Mouse (Mus musculus): ENCODE measurements around the gene Aatk. TPM values are rescaled to one million over a fixed set of nuclear protein-coding genes. Genes with fewer than 3 reads are reported as not detected.

Aatk gene
- polyA plus RNA-seq, 1 experiment from 2014 or later, result 3.4 TPM

DNA sequence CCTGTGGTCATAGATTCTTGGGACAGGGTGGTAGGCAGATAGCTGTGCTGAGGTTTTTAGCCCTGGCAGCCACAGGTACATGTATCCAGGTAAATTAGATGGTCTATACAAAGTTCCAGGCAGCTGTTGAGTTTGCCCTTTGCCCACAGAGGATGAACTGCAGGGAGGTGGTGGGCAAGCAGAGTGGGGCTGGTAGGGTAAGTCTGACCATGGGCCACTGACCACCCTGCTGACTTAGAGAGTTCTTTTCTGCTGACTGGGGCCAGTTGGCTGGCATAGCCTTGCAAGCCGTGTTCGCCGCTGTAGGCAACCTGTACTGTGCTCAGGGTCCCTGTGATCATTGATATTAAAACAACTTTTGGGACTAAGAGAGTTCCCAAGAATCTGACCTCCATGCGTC lies 68.3 kb downstream of the Aatk start:
- no peak overlapping the region for H3K9ac ChIP-seq
- ATAC-seq, result no peak
- no peak overlapping the region for H3K4me2 ChIP-seq (replicated peaks)
- peaks cover 4% of the 10 kb centered on the region; the same call in 1 of the 2 replicates for H3K36me3 ChIP-seq
- WGBS, result 91% methylated on average over 4 of the region's 4 CpGs
- H3K27ac ChIP-seq, result no peak overlapping the region
- H3K9me3 ChIP-seq, result no peaks in the 10 kb centered on the region
- peaks cover 8% of the 10 kb centered on the region; the same call in 1 of the 2 replicates for H3K4me1 ChIP-seq (replicated peaks)
- no peak overlapping the region for H3K4me3 ChIP-seq (replicated peaks)
- no peaks in the 10 kb centered on the region for H3K27me3 ChIP-seq (replicated peaks)

DNA sequence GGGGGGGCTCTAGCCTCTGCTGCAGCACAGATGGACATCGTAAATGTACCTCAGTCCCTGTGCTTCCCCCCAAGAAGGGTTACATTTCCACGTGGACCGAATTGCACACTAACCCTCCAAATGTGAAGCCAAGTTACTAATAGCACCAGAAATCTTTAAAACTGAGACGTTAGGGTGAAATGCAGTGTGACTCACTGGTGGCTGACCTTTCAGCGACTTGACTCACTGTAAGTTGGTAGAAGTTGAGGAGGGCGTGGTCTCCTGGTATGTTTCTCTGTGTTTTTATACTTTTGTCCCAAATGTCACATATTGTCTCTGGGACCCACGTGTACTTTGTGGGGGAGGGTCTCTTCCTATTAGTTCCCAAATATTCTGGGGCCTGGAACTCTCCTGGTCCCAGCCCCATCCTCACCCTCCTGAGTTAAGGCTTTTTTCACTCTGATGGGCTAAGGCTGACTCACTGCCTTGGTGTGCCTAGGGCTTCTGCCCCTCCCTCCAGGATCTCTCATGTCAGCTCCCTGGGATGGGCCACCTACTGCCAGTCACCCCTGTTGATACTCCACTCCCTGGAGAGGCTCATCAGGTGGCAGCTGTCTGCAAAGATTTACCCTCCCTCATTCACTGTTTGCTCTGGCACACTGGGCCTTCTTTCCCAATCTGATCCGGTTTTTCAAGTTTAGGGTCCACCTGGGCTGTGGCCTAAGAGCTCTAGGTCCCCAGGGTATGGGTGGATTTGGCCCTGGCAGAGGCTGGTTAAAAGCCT lies 71.0 kb downstream of the Aatk start:
- 57% methylated on average over 8 of the region's 8 CpGs for WGBS
- Histone ChIP-seq H3K4me3 (replicated peaks) (no peak overlapping the region), H3K27ac (peak overlapping the region; percentile 52)

DNA sequence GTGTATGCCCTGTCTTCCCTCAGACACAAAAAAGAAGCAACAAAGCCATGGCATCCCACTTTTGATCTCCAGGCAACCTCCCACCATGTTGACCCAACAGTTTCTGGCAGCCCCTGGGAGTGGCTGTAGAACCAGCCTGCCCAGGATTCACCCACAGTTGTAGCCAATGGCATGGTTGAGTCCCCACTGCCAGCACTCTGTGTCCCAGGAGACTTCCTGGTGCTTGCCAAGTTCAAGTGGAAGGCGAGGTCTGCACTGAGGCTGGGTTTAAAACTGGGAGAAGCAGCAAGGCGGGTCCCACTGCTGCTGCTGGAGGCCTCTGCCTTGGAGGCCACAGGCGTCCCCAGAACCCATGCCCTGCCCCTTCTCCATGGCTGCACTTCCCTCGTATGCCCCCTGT lies 73.2 kb downstream of the Aatk start:
- WGBS, result 82% methylated on average over 4 of the region's 4 CpGs
- H3K27ac ChIP-seq, result no peak overlapping the region
- peaks cover 2% of the 10 kb centered on the region; the same call in 1 of the 2 replicates for H3K36me3 ChIP-seq
- no peaks in the 10 kb centered on the region; the same call in 1 of the 2 replicates for H3K4me1 ChIP-seq (replicated peaks)
- no peak overlapping the region for H3K4me3 ChIP-seq (replicated peaks)
- H3K27me3 ChIP-seq (replicated peaks), result no peaks in the 10 kb centered on the region
- no peak for ATAC-seq
- H3K4me2 ChIP-seq (replicated peaks), result no peak overlapping the region
- no peaks in the 10 kb centered on the region for H3K9me3 ChIP-seq
- no peak overlapping the region for H3K9ac ChIP-seq

More for the DNA sequence above, 71.0 kb downstream of the Aatk start:
- H3K27me3 ChIP-seq (replicated peaks), result no peaks in the 10 kb centered on the region
- no peaks in the 10 kb centered on the region for H3K9me3 ChIP-seq
- peaks cover 7% of the 10 kb centered on the region; the same call in 1 of the 2 replicates for H3K4me1 ChIP-seq (replicated peaks)
- H3K9ac ChIP-seq, result no peak overlapping the region
- peaks cover 2% of the 10 kb centered on the region; the same call in 1 of the 2 replicates for H3K36me3 ChIP-seq
- H3K4me2 ChIP-seq (replicated peaks), result 0 out of 2 replicates have a peak overlapping the region, but pooled peaks have one; percentile 17
- peak; percentile 86 for ATAC-seq

DNA sequence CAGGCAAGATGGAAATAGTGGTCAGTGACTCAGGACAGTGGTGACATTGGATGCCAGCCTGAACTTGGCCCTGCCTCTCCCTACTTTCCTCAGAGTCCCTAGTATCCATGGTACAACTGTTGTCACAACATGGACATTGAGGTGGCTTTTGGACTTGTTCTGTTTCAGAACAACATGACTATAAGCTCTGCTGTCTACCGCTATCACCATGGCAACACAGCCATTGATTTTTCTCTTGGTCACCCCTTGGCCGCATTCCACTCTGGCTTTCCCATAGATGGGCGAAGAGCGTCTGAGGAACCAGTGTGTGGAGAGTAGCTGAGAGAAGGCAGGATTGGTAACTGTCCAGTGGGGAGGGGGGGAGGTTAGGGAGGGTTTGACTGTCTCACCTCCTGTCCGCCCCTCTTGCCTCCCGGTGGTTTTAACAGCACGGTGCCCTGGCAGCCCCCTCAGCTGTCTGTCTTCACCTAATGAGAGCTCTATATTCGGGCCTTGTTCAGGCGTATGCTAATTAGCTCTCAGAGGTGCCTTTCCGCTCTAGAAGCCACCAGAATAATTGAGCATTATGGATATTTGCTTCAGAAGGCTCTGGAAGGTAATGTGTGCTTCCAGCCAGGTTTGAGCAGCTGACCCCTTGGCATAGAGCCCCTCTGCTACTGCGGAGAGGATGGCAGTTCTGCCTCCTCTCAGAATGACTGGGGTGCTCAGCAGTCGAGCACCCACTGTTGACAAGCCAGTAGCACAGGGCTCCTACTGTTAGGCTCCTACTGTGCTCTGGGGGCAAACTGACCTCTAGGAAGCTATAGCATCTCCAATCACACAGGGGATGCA lies 76.7 kb downstream of the Aatk start:
- Histone ChIP-seq H3K27ac (no peak overlapping the region), H3K27me3 (replicated peaks) (no peaks in the 10 kb centered on the region), H3K4me3 (replicated peaks) (no peak overlapping the region), H3K9me3 (no peaks in the 10 kb centered on the region), H3K9ac (no peak overlapping the region), H3K4me1 (replicated peaks) (no peaks in the 10 kb centered on the region), H3K4me2 (replicated peaks) (no peak overlapping the region), H3K36me3 (peaks cover 2% of the 10 kb centered on the region; the same call in 1 of the 2 replicates)
- 67% methylated on average over 12 of the region's 12 CpGs for WGBS
- no peak for ATAC-seq

DNA sequence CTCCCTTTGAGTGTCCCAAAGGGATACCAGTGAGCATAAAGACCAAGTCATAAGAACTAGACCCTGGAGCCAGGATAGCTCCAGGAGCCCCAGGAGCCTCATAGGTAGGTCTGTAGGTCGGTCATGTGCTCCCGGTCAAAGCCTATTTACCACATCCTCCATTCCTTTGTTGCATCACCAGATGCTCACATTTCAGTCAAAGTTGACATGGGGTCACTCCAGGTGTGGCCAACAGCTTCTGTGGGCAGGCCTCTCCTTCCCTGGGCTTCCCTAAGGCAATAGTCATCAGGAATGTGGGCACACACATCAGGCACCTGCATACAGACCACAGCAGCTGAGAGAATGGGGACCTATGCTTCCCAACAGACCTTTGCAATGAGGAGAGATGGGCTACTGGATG lies 79.1 kb downstream of the Aatk start:
- Histone ChIP-seq H3K27me3 (replicated peaks) (no peaks in the 10 kb centered on the region), H3K4me3 (replicated peaks) (no peak overlapping the region), H3K9me3 (no peaks in the 10 kb centered on the region), H3K36me3 (no peaks in the 10 kb centered on the region), H3K4me1 (replicated peaks) (no peaks in the 10 kb centered on the region), H3K27ac (no peak overlapping the region), H3K4me2 (replicated peaks) (no peak overlapping the region), H3K9ac (no peak overlapping the region)
- WGBS, result 92% methylated on average over 2 of the region's 2 CpGs
- no peak for ATAC-seq

DNA sequence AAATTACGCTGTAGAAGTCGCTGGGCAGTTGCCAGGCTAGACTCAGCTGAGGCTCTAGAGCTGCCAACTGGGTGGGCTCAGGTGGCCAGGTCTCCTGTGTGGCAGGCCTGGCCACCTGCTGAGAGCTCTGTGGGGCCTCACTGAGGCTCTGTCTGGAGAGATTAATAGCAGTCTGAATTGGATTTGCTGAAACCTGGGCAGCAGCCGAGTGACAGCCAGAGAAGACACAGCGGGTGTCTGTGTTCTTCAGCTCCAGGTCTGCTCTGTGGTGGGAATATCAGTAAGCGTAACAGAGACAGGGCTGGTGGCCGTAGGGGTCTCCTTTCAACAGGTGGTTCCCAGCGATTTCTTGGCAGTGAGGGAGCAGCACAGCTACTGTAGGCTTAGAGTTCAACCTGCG lies 79.6 kb downstream of the Aatk start:
- Histone ChIP-seq H3K4me1 (replicated peaks) (no peaks in the 10 kb centered on the region), H3K36me3 (no peaks in the 10 kb centered on the region), H3K9me3 (no peaks in the 10 kb centered on the region), H3K4me2 (replicated peaks) (no peak overlapping the region), H3K4me3 (replicated peaks) (no peak overlapping the region), H3K9ac (no peak overlapping the region), H3K27me3 (replicated peaks) (no peaks in the 10 kb centered on the region), H3K27ac (no peak overlapping the region)
- no peak for ATAC-seq
- WGBS, result 83% methylated on average over 8 of the region's 8 CpGs

DNA sequence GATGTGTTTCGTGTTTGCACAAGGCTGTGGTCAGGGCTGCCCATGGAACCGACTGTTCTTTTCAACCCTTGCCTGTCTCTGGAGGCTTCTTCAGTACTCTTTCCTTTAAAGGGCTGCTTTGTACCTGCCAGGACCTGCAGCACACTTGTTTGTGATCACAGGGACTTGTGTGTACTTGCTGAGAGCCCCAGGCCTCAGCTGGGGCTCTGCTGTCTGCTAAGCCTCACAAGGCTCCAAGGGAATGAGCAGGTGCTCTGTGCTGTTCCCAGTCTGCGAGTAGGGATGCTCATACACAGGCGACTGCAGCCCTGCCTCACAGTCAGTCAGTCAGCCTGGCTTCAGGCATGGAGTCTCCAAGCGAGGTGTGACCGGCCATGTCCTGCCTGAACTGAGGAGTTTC lies 80.7 kb downstream of the Aatk start:
- no peaks in the 10 kb centered on the region for H3K9me3 ChIP-seq
- H3K9ac ChIP-seq, result no peak overlapping the region
- no peak for ATAC-seq
- no peaks in the 10 kb centered on the region for H3K4me1 ChIP-seq (replicated peaks)
- no peak overlapping the region for H3K4me2 ChIP-seq (replicated peaks)
- no peaks in the 10 kb centered on the region for H3K27me3 ChIP-seq (replicated peaks)
- no peak overlapping the region for H3K4me3 ChIP-seq (replicated peaks)
- 89% methylated on average over 6 of the region's 6 CpGs for WGBS
- no peak overlapping the region for H3K27ac ChIP-seq
- no peaks in the 10 kb centered on the region for H3K36me3 ChIP-seq

DNA sequence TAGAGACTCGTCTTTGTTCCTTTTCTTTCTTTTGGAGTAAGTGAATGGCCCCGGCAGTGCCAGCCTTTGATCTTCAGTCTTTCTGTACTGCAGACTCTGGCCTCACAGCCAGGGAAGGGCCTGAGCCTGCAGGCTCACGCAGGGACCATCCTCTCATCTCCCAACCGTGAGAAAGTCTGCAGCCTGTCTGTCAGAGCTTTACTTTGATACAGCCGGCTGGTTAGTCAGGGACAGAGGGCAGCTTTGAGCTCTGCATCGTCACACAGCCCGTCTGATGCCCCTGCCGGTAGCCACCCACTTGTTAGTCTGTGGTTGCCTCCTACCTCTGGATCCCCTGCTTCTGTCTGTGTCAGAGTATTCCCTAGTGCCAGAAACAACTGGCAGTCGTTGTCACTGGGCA lies 81.9 kb downstream of the Aatk start:
- Histone ChIP-seq H3K27me3 (replicated peaks) (no peaks in the 10 kb centered on the region), H3K4me1 (replicated peaks) (no peaks in the 10 kb centered on the region), H3K4me2 (replicated peaks) (no peak overlapping the region), H3K9me3 (no peaks in the 10 kb centered on the region), H3K36me3 (no peaks in the 10 kb centered on the region), H3K9ac (no peak overlapping the region), H3K4me3 (replicated peaks) (no peak overlapping the region), H3K27ac (no peak overlapping the region)
- ATAC-seq, result no peak
- WGBS, result 39% methylated on average over 9 of the region's 9 CpGs

DNA sequence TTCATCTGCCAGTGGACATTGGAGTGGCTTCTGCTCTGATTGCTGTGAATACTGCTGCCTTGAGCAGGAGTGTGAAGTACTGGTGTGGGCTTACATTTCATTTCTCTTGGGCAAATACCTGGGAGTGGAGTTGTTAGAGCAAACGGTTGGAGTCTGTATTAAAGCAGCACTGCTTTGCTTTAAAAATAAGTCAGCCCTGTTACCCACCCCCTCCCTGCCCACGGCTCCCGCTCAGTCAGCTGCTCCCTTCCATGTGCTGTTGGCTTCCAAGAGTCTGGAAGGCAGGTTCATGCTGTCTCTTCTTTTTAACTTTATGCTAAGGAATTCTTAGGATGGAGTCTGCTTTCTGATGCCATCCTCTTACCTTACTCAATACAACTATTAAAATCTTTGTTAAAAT lies 85.5 kb downstream of the Aatk start:
- H3K27ac ChIP-seq, result no peak overlapping the region
- no peaks in the 10 kb centered on the region for H3K27me3 ChIP-seq (replicated peaks)
- H3K4me2 ChIP-seq (replicated peaks), result no peak overlapping the region
- H3K9me3 ChIP-seq, result no peaks in the 10 kb centered on the region
- 70% methylated on average over 3 of the region's 3 CpGs for WGBS
- H3K9ac ChIP-seq, result no peak overlapping the region
- no peaks in the 10 kb centered on the region for H3K4me1 ChIP-seq (replicated peaks)
- ATAC-seq, result no peak
- no peak overlapping the region for H3K4me3 ChIP-seq (replicated peaks)
- no peaks in the 10 kb centered on the region for H3K36me3 ChIP-seq

DNA sequence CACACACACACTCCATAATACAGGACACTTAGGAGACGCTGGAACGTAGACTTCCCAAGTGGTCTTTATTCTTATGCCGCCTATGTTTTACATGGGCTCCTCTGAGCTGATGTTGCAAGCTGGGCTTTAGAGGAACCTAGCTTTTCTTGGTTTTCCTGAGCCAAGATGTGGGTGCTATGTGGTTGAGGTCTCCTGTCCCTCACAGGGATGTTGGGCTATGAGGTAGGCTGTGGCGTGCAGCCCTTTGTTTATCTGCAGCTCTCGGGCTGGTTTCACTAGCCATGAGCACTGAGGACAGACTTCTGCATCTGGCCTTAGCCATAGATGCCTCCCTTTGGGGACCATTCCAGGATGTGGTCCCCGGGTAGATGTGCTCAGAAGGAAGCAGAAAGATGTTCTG lies 86.3 kb downstream of the Aatk start:
- no peak overlapping the region for H3K9ac ChIP-seq
- no peak overlapping the region for H3K4me3 ChIP-seq (replicated peaks)
- peaks cover 3% of the 10 kb centered on the region; the same call in 1 of the 2 replicates for H3K4me1 ChIP-seq (replicated peaks)
- H3K36me3 ChIP-seq, result no peaks in the 10 kb centered on the region
- 91% methylated on average over 6 of the region's 6 CpGs for WGBS
- no peak overlapping the region for H3K27ac ChIP-seq
- H3K4me2 ChIP-seq (replicated peaks), result no peak overlapping the region
- ATAC-seq, result no peak
- H3K9me3 ChIP-seq, result no peaks in the 10 kb centered on the region
- H3K27me3 ChIP-seq (replicated peaks), result no peaks in the 10 kb centered on the region

DNA sequence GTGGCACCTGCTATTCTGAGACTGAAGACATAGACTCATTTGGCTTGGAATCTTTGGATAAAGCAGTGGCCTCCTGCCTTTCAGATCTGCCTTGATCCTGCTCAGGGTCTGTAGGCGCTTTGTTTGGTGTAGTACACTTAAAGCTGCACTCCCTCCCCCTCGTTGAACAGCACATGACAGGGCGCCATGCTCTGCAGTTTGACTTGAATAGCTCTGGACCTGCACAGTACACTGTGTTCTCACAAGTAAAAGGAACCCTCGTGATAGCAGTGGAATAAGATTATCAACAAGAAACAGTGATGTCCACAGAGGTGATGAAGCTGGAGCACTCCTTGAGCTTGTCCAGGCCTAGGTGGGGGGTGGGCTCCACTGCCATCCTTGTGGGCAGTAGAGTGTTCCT lies 87.3 kb downstream of the Aatk start:
- no peak overlapping the region for H3K27ac ChIP-seq
- H3K4me2 ChIP-seq (replicated peaks), result no peak overlapping the region
- H3K27me3 ChIP-seq (replicated peaks), result no peaks in the 10 kb centered on the region
- H3K4me1 ChIP-seq (replicated peaks), result peaks cover 12% of the 10 kb centered on the region; the same call in 1 of the 2 replicates
- WGBS, result 68% methylated on average over 4 of the region's 4 CpGs
- no peaks in the 10 kb centered on the region for H3K36me3 ChIP-seq
- no peak overlapping the region for H3K9ac ChIP-seq
- H3K9me3 ChIP-seq, result no peaks in the 10 kb centered on the region
- no peak overlapping the region for H3K4me3 ChIP-seq (replicated peaks)
- no peak for ATAC-seq

DNA sequence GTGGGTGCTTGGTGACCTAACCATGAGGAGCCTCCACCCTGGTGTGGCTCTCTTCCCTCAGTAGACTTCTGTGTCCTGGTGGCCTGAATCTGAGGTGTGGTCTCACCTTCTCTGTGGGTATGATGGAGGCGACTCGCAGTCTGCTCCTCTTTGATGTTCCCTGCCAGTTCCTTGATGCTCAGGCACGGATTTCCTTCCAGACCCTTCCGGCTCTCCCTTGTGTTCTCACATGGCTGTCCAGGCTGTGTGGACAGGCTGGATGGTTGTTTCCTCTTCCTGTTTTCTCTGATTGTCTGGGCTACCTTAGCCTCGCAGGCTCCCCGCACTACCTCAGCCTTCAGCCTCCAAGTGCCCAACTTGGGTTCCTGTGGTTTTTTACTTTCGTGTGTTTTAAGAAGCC lies 88.1 kb downstream of the Aatk start:
- H3K4me1 ChIP-seq (replicated peaks), result peaks cover 18% of the 10 kb centered on the region
- 78% methylated on average over 7 of the region's 7 CpGs for WGBS
- ATAC-seq, result no peak
- no peaks in the 10 kb centered on the region for H3K9me3 ChIP-seq
- no peak overlapping the region for H3K4me2 ChIP-seq (replicated peaks)
- no peak overlapping the region for H3K9ac ChIP-seq
- H3K4me3 ChIP-seq (replicated peaks), result no peak overlapping the region
- no peaks in the 10 kb centered on the region for H3K36me3 ChIP-seq
- H3K27ac ChIP-seq, result no peak overlapping the region
- no peaks in the 10 kb centered on the region for H3K27me3 ChIP-seq (replicated peaks)

All from intestine, embryonic 15.5 days (tissue).